In the genomic region with DNA sequence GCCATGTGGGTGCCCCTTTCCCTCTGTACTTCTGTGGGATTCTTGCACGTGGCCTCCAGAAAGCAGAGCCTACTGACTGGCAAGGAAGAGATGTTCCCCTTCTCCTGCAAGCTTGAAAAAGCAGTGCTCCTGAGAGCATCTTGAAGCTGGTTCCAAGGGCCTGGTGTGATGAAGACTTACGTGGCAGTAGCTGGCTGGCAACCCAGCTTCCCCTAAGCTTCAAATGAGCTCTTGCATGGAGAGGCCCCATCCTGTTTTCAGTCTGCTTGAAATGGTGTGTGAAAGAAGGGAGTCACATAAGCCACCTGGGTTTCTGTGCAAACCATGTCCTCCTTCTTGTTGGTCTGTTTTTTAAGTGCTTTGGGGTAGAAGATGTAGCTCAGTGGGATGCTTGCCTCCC, we compare ENCODE assay signal across 18 mouse cellular contexts. TPM values are rescaled to one million over a fixed set of nuclear protein-coding genes. Genes with fewer than 3 reads are reported as not detected.
DNase-seq lines count a peak whose midpoint lies in the region; ATAC-seq and TF ChIP-seq lines count a peak whose summit lies in the region.
"Had no signal": no experiment of that assay in that cellular context is flagged by ENCODE, and none has a peak within 500 bp of the region (broad histone marks: within the 10 kb centered on the region; RNA-seq: fewer than 3 reads in every experiment).

No protein-coding gene starts in this region.

- ATAC-seq in heart, embryonic 12.5 days (ENCODE audit: insufficient number of reproducible peaks, low FRiP score), result no peak

- no peak overlapping the region for H3K4me3 ChIP-seq in heart, embryonic 12.5 days
- H3K4me3 ChIP-seq in cortical plate, adult 2 months (ENCODE audit: insufficient read depth, low read length), result no peak overlapping the region
- H3K4me3 ChIP-seq: embryonic facial prominence, embryonic 10.5 days; embryonic facial prominence, embryonic 12.5 days; forebrain, embryonic 13.5 days; forebrain, embryonic 15.5 days had no signal

- H3K9ac ChIP-seq in heart, embryonic 12.5 days, result no peak overlapping the region
- H3K9ac ChIP-seq: embryonic facial prominence, embryonic 12.5 days; forebrain, embryonic 13.5 days; forebrain, embryonic 15.5 days; forebrain, postnatal 0 days had no signal

- peaks cover 3% of the 10 kb centered on the region; the same call in 1 of the 2 replicates for H3K9me3 ChIP-seq in heart, embryonic 12.5 days (replicated peaks)
- H3K9me3 ChIP-seq: embryonic facial prominence, embryonic 10.5 days; embryonic facial prominence, embryonic 12.5 days; forebrain, embryonic 13.5 days; forebrain, embryonic 15.5 days had no signal

- WGBS in heart, embryonic 12.5 days, result 83% methylated on average over 2 of the region's 2 CpGs

- TF ChIP-seq CTCF in cortical plate, adult 2 months (IDR thresholded peaks at IDR 0.05; ENCODE audit: extremely low read depth, insufficient read depth, low read length), result no peak

- intact Hi-C loops in left cerebral cortex, postnatal 36 days (cut with DNase I), result loop anchor here (5.0 kb wide), 1 partner anchor 95 kb away; no protein-coding TSS in a partner anchor
- intact Hi-C loops in left cerebral cortex, postnatal 4 days (cut with DNase I), result loop anchor here (5.0 to 10.0 kb wide), 2 partner anchors 222 to 260 kb away; no protein-coding TSS in a partner anchor

- H3K27me3 ChIP-seq in heart, embryonic 12.5 days (replicated peaks), result no peaks in the 10 kb centered on the region
- H3K27me3 ChIP-seq: embryonic facial prominence, embryonic 12.5 days; forebrain, embryonic 13.5 days; forebrain, embryonic 15.5 days had no signal

- H3K27ac ChIP-seq in heart, embryonic 12.5 days (ENCODE audit: poor library complexity, severe bottlenecking), result no peak overlapping the region
- H3K27ac ChIP-seq in cortical plate, adult 2 months (ENCODE audit: insufficient read depth, low read length), result peak overlapping the region; percentile 20; the same call in 1 of the 2 replicates
- H3K27ac ChIP-seq: embryonic facial prominence, embryonic 10.5 days; embryonic facial prominence, embryonic 12.5 days; forebrain, embryonic 13.5 days; forebrain, embryonic 15.5 days had no signal

- peak; percentile 74 for DNase-seq in heart, adult 11 months
- DNase-seq in left cerebral cortex, postnatal 36 days (ENCODE audit: low spot score in 2 of 2), result peak; percentile 38 to 44
- no peak for DNase-seq in left cerebral cortex, postnatal 4 days
- peak; percentile 36 for DNase-seq in right cerebral cortex, postnatal 25 days
- no peak for DNase-seq in right cerebral cortex, postnatal 14 days
- DNase-seq in adrenal gland, postnatal 14 days, result no peak

- no peak for TF ChIP-seq POLR2A in cortical plate, adult 2 months (IDR thresholded peaks at IDR 0.05; ENCODE audit: extremely low read depth, insufficient read depth, low read length)

- no peaks in the 10 kb centered on the region for H3K4me1 ChIP-seq in heart, embryonic 12.5 days (replicated peaks)
- H3K4me1 ChIP-seq in cortical plate, adult 2 months (ENCODE audit: control insufficient read depth, insufficient read depth, low read length), result peaks cover 13% of the 10 kb centered on the region
- H3K4me1 ChIP-seq: embryonic facial prominence, embryonic 10.5 days; embryonic facial prominence, embryonic 12.5 days; forebrain, embryonic 13.5 days; forebrain, embryonic 15.5 days had no signal

- no peak overlapping the region for H3K4me2 ChIP-seq in heart, embryonic 12.5 days
- H3K4me2 ChIP-seq: embryonic facial prominence, embryonic 12.5 days; forebrain, embryonic 13.5 days; forebrain, embryonic 15.5 days had no signal

- peaks cover 35% of the 10 kb centered on the region for H3K36me3 ChIP-seq in heart, embryonic 12.5 days

RNA-seq across cellular contexts. Expression of a gene that starts 17.9 kb away (rescaled TPM):
- 10.1 and 11.1 TPM in 2 replicates for polyA plus RNA-seq in heart, embryonic 12.5 days (2016; fragmentation: Nextera tagmentation; extraction: Ambion mirVana)
- total RNA-seq in left cerebral cortex, postnatal 36 days (2021), result 10 to 100 TPM; 12.1 to 13.1 TPM
- 10 to 100 TPM; 14.3 to 15.5 TPM for total RNA-seq in left cerebral cortex, postnatal 4 days (2021)
- polyA plus RNA-seq in cortical plate, adult 2 months (2012; rRNA removed), result 6.9 and 7.4 TPM in 2 replicates
- total RNA-seq in adrenal gland, postnatal 14 days (2021), result 9.9 and 10.8 TPM in 2 replicates

RNA-seq across cellular contexts. Expression of a gene that starts 22.6 kb away (rescaled TPM):
- 4.0 and 4.6 TPM in 2 replicates for polyA plus RNA-seq in heart, embryonic 12.5 days (2016; fragmentation: Nextera tagmentation; extraction: Ambion mirVana)
- 100 to 1,000 TPM; 125 to 129 TPM for total RNA-seq in left cerebral cortex, postnatal 36 days (2021)
- 10 to 100 TPM; 50.2 to 51.0 TPM for total RNA-seq in left cerebral cortex, postnatal 4 days (2021)
- polyA plus RNA-seq in cortical plate, adult 2 months (2012; rRNA removed), result 51.5 and 55.4 TPM in 2 replicates
- total RNA-seq in adrenal gland, postnatal 14 days (2021), result 11.5 and 16.0 TPM in 2 replicates

RNA-seq across cellular contexts. Expression of a gene that starts 32.0 kb away (rescaled TPM):
- polyA plus RNA-seq in heart, embryonic 12.5 days (2016; fragmentation: Nextera tagmentation; extraction: Ambion mirVana), result 0.08 TPM in 1 of 2 replicates, not detected in the other
- 10 to 100 TPM; 95.4 to 97.9 TPM for total RNA-seq in left cerebral cortex, postnatal 36 days (2021)
- 10 to 100 TPM; 41.8 to 59.9 TPM for total RNA-seq in left cerebral cortex, postnatal 4 days (2021)
- polyA plus RNA-seq in cortical plate, adult 2 months (2012; rRNA removed), result 73.8 and 87.3 TPM in 2 replicates
- total RNA-seq in adrenal gland, postnatal 14 days (2021), result 0.26 TPM in 1 of 2 replicates, not detected in the other
- total RNA-seq: adrenal gland, adult 2 months; adrenal gland, postnatal 10 days; adrenal gland, postnatal 36 days; common myeloid progenitor, adult 5-6 weeks; MEL had no signal
- polyA plus RNA-seq: adrenal gland, adult 2 months; embryonic facial prominence, embryonic 12.5 days had no signal

Comparison
In these comparisons a context has a peak if more than half of its experiments do, and no peak if none do; other contexts are left out.
1. DNase-seq: peak in heart, adult 11 months (single experiment), left cerebral cortex, postnatal 36 days (2 of 2) and right cerebral cortex, postnatal 25 days (single experiment); none in left cerebral cortex, postnatal 4 days (single experiment), right cerebral cortex, postnatal 14 days (single experiment) and adrenal gland, postnatal 14 days (single experiment).
2. RNA of a gene that starts 32.0 kb away (total RNA-seq): 95.4 to 97.9 TPM in left cerebral cortex, postnatal 36 days and 41.8 to 59.9 TPM in left cerebral cortex, postnatal 4 days; 0.26 TPM in adrenal gland, postnatal 14 days; every median in the first group is over 10 times any median in the second.